Mouse (Mus musculus): ENCODE data around the gene Ccdc62. TPM values are rescaled to one million over a fixed set of nuclear protein-coding genes. Genes with fewer than 3 reads are reported as not detected.

The Ccdc62 gene
- total and polyA plus RNA-seq, 3 experiments = 7.5 to 13.4 TPM; not detected in 1

GRCm38 (mm10) chr5:123884332-123884731, 46.1 kb upstream of the Ccdc62 start:
- Histone ChIP-seq H3K27ac (ENCODE audit: control insufficient read depth, low read depth, low read length) (peak overlapping the region; percentile 70), H3K4me3 (ENCODE audit: control insufficient read depth in 1 of 2, insufficient read depth in 1 of 2, low read depth in 2 of 2, low read length in 2 of 2) (peak overlapping the region; percentile 61 to 86), H3K79me2 (ENCODE audit: control insufficient read depth, insufficient read depth, low read length, poor library complexity) (no peaks in the 10 kb centered on the region), H3K9ac (ENCODE audit: control insufficient read depth, low read depth, low read length, poor library complexity, severe bottlenecking) (peak overlapping the region; percentile 74), H3K27me3 (ENCODE audit: control insufficient read depth in 1 of 2, insufficient read depth in 2 of 2, low read length in 2 of 2) (no peaks in the 10 kb centered on the region; a peak in 1 of 4 replicates), H3K4me1 (ENCODE audit: control insufficient read depth in 1 of 2, insufficient read depth in 2 of 2, low read length in 2 of 2) (peaks cover 4 to 8% of the 10 kb centered on the region in 2 experiments), H3K9me3 (replicated peaks; ENCODE audit: insufficient read depth, low read length) (no peaks in the 10 kb centered on the region), H3K36me3 (ENCODE audit: control insufficient read depth in 1 of 2, insufficient read depth in 2 of 2, low read length in 2 of 2) (no peaks in the 10 kb centered on the region)
- no peak for TF ChIP-seq NRF1 (IDR thresholded peaks at IDR 0.05; ENCODE audit: insufficient read depth, low read depth, low read length, poor library complexity, severe bottlenecking)
- TF ChIP-seq E2F4 (IDR thresholded peaks at IDR 0.05; ENCODE audit: borderline replicate concordance, low read depth, low read length) = no peak
- TF ChIP-seq USF1 (IDR thresholded peaks at IDR 0.05; ENCODE audit: low read depth, low read length) = 0 out of 2 replicates have a peak, but pooled peaks have one; percentile 45
- peak; percentile 65; a peak in 3 of 4 replicates for TF ChIP-seq POLR2A (IDR thresholded peaks at IDR 0.05; ENCODE audit: control insufficient read depth in 1 of 2, insufficient read depth in 1 of 2, low read depth in 1 of 2, low read length in 2 of 2, poor library complexity in 1 of 2)
- TF ChIP-seq TBP (IDR thresholded peaks at IDR 0.05; ENCODE audit: low read depth, low read length) = peak; percentile 72
- TF ChIP-seq ZKSCAN1 (IDR thresholded peaks at IDR 0.05; ENCODE audit: low read depth, low read length) = no peak
- TF ChIP-seq NELFE (IDR thresholded peaks at IDR 0.05; ENCODE audit: low read depth, low read length) = peak; percentile 27; the same call in 1 of the 2 replicates
- 0 out of 2 replicates have a peak, but pooled peaks have one; percentile 14 for TF ChIP-seq RCOR1 (IDR thresholded peaks at IDR 0.05; ENCODE audit: low read depth, low read length)
- TF ChIP-seq ETS1 (IDR thresholded peaks at IDR 0.05; ENCODE audit: low read depth, low read length) = peak; percentile 64; the same call in 1 of the 2 replicates
- TF ChIP-seq SIN3A (IDR thresholded peaks at IDR 0.05; ENCODE audit: low read length) = peak; percentile 63
- peak; percentile 46 to 59; a peak in 3 of 4 replicates for TF ChIP-seq EP300 (IDR thresholded peaks at IDR 0.05; ENCODE audit: low read depth in 1 of 2, low read length in 2 of 2)
- no peak for TF ChIP-seq UBTF (IDR thresholded peaks at IDR 0.05; ENCODE audit: borderline replicate concordance, insufficient read depth, low read depth, low read length)
- peak; percentile 78; the same call in 1 of the 2 replicates for TF ChIP-seq MYC (IDR thresholded peaks at IDR 0.05; ENCODE audit: low read depth, low read length)
- TF ChIP-seq BHLHE40 (IDR thresholded peaks at IDR 0.05; ENCODE audit: borderline replicate concordance, low read depth, low read length) = peak; percentile 97
- peak; percentile 73; the same call in 1 of the 2 replicates for TF ChIP-seq MXI1 (IDR thresholded peaks at IDR 0.05; ENCODE audit: low read depth, low read length)
- peak; percentile 78 for TF ChIP-seq GATA1 (IDR thresholded peaks at IDR 0.05; ENCODE audit: low read depth, low read length)
- peak; percentile 22; the same call in 1 of the 2 replicates for TF ChIP-seq MAX (IDR thresholded peaks at IDR 0.05; ENCODE audit: low read length)
- TF ChIP-seq POLR2AphosphoS2 (IDR thresholded peaks at IDR 0.05; ENCODE audit: low read length) = peak; percentile 65; the same call in 1 of the 2 replicates
- peak; percentile 88 for DNase-seq (ENCODE audit: low read depth, low spot score)

GRCm38 (mm10) chr5:123886365-123886764, 44.1 kb upstream of the Ccdc62 start:
- Histone ChIP-seq H3K36me3 (ENCODE audit: control insufficient read depth in 1 of 2, insufficient read depth in 2 of 2, low read length in 2 of 2) (no peaks in the 10 kb centered on the region; a peak in 1 of 4 replicates), H3K4me1 (ENCODE audit: control insufficient read depth in 1 of 2, insufficient read depth in 2 of 2, low read length in 2 of 2) (peaks cover 4 to 9% of the 10 kb centered on the region in 2 experiments), H3K27ac (ENCODE audit: control insufficient read depth, low read depth, low read length) (no peak overlapping the region), H3K9ac (ENCODE audit: control insufficient read depth, low read depth, low read length, poor library complexity, severe bottlenecking) (no peak overlapping the region), H3K9me3 (replicated peaks; ENCODE audit: insufficient read depth, low read length) (no peaks in the 10 kb centered on the region), H3K79me2 (ENCODE audit: control insufficient read depth, insufficient read depth, low read length, poor library complexity) (no peaks in the 10 kb centered on the region), H3K27me3 (ENCODE audit: control insufficient read depth in 1 of 2, insufficient read depth in 2 of 2, low read length in 2 of 2) (no peaks in the 10 kb centered on the region; a peak in 1 of 4 replicates), H3K4me3 (ENCODE audit: control insufficient read depth in 1 of 2, insufficient read depth in 1 of 2, low read depth in 2 of 2, low read length in 2 of 2) (no peak overlapping the region)
- peak; percentile 62; the same call in 1 of the 2 replicates for TF ChIP-seq ZNF384 (IDR thresholded peaks at IDR 0.05; ENCODE audit: low read depth, low read length)
- TF ChIP-seq BHLHE40 (IDR thresholded peaks at IDR 0.05; ENCODE audit: borderline replicate concordance, low read depth, low read length) = no peak
- no peak for DNase-seq (ENCODE audit: low read depth, low spot score)

Measured in MEL (cell line).